Comparison of ENCODE assay signal across 24 mouse cellular contexts in the genomic region with DNA sequence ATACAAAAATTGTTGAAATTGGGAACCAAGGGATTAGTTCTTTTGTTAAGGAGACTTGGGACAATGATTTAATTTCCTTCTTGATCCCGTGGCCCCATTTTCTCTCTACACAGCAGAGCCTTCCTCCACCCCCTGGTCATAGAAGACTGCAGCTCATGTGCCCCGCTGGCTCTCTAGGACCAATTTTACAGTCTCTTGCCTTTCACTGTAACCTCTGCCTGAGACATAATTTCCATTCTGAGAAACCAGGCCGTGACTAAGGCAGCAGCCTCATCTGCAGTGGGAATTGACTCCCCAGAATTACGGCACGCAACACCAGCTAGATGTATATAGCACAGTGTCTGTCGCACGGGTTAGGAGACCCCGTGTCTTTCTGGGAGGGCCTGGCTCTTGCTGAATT.
"Had no signal": no experiment of that assay in that cellular context is flagged by ENCODE, and none has a peak within 500 bp of the region (broad histone marks: within the 10 kb centered on the region; RNA-seq: fewer than 3 reads in every experiment).

No protein-coding gene starts in this region.

- H3K27ac ChIP-seq: heart, embryonic 10.5 days; hindbrain, embryonic 10.5 days; hindbrain, embryonic 12.5 days; hindbrain, embryonic 14.5 days; layer of hippocampus, adult 2 months; left cerebral cortex, adult 2 months; limb, embryonic 10.5 days; limb, embryonic 12.5 days had no signal

- DNase-seq: forebrain, postnatal 0 days; gastrocnemius, postnatal 10 days; gastrocnemius, postnatal 25 days; heart, adult 18-20 months; heart, postnatal 10 days; heart, postnatal 4 days; kidney, adult 18-20 months; kidney, adult 8-10 months; kidney, postnatal 10 days; kidney, postnatal 25 days; kidney, postnatal 4 days; liver had no signal

- H3K36me3 ChIP-seq: heart, embryonic 10.5 days; heart, embryonic 12.5 days; hindbrain, embryonic 10.5 days; hindbrain, embryonic 12.5 days; limb, embryonic 10.5 days; limb, embryonic 12.5 days had no signal

- H3K4me3 ChIP-seq: heart, embryonic 10.5 days; heart, embryonic 12.5 days; hindbrain, embryonic 10.5 days; hindbrain, embryonic 12.5 days; layer of hippocampus, adult 2 months; left cerebral cortex, adult 2 months; limb, embryonic 10.5 days; limb, embryonic 12.5 days had no signal

- ATAC-seq: forebrain, postnatal 0 days; inflammation-experienced regulatory T-cells, adult 6 months; intestine, embryonic 16.5 days had no signal

- H3K4me2 ChIP-seq: heart, embryonic 12.5 days; hindbrain, embryonic 12.5 days; hindbrain, embryonic 14.5 days; limb, embryonic 12.5 days; liver, embryonic 11.5 days had no signal

- H3K27me3 ChIP-seq: heart, embryonic 12.5 days; hindbrain, embryonic 12.5 days; limb, embryonic 12.5 days had no signal

- H3K9me3 ChIP-seq: heart, embryonic 10.5 days; heart, embryonic 12.5 days; hindbrain, embryonic 10.5 days; hindbrain, embryonic 12.5 days; limb, embryonic 10.5 days; limb, embryonic 12.5 days had no signal

- H3K9ac ChIP-seq: forebrain, postnatal 0 days; heart, embryonic 12.5 days; hindbrain, embryonic 12.5 days; hindbrain, embryonic 14.5 days; limb, embryonic 12.5 days had no signal

- H3K4me1 ChIP-seq: heart, embryonic 10.5 days; heart, embryonic 12.5 days; hindbrain, embryonic 12.5 days had no signal
